Mouse (Mus musculus) fat pad, adult 2 months (tissue): Measurements from ENCODE around the gene Zscan20.

Experiments
- DNase-seq: peaks from one replicate; pipeline ENCODE4 v3.0.0-alpha.2; 2011; ENCODE audit warnings: low read depth, low spot score; ENCODE audit errors: extremely low read depth

The Zscan20 gene

DNA sequence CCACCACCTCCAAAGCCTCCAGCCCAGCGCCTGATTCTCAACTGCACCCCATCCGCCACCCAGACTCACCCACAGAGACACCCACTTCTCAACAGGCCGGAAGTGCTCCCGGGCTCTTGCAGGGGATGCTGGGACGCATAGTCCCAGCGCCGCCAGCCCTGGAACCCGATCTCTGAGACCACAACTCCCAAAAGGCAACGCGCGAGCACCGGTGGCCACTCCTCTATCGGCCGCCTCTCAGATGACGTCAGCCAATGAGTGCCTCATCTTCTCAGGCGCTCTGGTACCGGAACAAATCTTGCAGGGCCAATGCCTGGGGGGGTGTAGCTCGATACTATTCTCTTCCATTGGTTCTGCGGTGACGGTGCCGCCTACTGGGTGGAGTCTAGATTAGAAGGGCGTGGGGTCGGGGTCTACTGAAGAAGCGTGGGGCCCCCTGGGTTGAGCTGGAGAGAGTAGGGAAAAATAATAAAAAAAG is at the start of gene Zscan20:
TSS of gene Zscan20 (minus strand) at position 174 of the 478 bp plus-strand sequence.
- peak; percentile 81 for DNase-seq

DNA sequence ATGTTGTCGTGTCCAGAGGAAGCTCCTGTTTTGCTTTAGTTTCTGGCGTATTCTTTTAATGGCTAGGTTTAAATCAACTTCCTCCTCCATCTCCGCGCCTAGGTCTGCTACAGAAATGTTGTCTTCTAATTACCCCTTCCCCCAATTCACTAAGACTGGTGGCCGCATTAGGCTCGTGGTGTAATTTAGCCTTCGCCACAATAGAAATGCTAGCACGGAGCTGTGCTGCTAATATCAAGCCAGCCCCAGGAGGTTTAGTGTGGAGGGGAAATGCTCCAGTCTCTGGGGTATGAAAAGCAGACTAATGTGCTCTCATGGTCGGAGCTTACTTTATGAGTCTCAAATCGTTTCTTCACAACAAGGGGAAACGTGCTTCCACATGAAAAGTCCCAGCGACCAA is 45.5 kb upstream of the Zscan20 start:
- DNase-seq = no peak

DNA sequence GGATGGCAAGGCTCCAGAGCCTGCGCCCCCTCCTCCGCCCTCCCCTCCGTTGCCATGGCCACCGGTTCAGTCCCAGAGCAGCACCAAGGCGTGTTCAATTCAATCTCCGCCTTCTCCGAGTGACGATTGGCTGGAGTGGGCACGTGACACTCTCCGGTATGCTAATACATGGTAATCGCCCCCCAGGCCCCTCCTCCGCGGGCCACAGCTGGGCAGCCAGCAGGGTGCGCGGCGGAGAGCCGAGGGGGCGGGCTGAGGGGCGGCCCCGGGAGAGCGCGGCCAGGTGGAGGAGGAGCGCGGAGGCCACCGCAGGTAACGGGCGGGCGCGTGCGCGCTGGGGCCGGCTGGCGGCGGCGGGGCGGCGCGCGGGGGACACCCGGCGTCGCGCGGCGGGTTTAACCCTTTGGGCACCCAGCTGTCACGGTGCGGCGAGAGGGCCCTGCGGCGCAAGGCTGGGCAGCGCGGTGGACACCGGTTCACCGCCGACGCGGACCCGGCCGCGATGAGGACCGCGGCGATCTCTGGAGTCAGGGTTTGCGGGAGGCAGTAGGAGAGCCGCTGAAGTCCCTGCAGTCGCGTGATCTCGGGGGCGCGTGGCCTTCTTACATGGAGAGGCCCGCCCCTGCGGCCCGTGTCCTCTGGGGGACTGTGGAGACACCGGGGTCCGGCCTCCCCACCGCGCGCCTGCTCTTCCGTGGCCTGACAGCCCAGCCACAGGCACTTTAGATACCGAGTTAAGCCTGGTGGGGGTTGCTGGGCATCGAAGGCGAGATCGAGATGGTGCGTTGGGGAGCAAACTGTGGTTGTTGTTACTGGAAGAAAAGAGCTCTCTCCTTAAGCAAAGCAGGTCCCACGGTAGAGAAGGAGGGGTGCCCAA is 44.8 kb upstream of the Zscan20 start, which contains the start of gene Phc2:
TSS of gene Phc2 (plus strand) at position 198 of the 877 bp plus-strand sequence.
- DNase-seq = peak; percentile 37

DNA sequence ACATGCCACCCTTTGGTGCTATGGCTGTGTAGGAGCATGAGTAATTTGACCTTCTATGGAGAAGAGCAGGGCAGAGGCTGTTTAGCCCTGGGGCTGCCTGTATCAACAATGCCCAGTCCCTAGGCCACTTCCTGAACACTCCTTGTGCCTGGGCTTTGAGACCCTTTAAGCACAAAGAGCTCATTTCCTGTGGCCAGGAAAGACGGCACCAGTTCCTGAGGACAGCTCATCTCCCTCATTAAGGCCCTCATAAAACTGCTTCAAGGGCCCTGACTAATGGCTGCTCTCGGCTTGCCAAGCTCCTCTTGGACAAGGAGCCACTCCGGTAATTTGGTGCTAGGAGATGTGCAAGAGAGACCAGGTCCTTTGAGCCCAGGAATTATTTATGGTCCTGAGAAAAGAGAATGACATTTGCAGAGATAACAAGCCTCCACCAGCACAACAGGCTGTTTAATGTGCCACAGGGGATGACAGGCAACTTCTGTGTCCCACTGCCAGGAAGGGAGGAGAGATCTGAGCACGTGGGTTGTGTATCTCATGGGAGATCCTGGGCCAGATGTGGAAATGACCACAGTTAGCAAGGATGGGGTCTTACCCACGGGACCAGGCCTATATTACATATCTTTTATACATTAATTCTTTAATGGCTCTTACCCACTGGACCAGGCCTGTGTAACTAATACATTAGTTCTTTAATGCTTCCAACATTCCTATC is 42.8 kb upstream of the Zscan20 start:
- no peak for DNase-seq

DNA sequence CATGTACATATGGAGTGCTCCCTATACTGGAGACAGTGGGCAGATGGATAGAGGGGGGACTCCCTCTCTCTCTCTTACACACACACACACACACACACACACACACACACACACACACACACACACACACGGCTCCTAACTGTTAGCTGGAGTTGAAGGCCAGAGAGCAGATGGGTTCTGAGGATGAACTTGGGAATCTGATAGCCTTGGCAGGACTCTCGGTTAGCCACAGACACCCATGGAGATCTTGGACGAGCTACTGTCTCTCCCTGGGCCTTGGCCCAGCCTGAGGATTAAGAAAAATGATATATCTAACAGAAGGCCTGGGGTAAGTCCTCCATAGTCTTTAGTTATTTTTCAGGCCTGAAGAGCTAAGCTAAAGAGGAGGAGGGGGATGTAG is 41.6 kb upstream of the Zscan20 start:
- no peak for DNase-seq

DNA sequence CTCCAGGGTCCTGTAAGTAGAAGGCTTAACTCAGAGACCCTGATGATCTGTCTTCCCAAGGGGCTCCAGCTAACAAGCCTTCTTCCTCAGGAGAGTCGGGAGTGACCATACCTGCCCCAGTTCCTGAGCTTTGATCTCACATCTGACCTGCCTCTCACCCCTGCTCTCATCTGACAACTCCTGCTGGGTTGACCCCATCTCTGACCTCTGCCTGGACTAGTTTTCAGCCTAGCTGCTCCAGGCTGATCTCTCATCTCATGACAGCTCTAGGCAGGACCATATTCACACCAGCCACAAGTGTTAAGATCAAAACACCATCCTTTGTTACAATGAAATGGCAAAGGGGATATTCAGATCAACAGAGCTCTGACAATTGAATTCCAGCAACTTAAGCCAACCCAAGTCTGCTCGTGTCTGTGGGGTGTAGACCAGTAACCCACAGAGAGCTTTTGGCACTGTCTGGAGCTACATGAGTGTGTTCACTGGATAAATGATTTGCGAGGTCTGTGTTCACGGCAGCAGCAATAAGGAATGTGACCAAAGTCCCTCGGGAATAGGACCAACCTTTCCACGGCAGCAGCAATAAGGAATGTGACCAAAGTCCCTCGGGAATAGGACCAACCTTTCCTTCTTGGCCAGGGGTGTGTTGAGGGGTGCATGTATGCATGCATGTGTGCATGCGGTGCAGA is 38.8 kb upstream of the Zscan20 start:
- DNase-seq = no peak

DNA sequence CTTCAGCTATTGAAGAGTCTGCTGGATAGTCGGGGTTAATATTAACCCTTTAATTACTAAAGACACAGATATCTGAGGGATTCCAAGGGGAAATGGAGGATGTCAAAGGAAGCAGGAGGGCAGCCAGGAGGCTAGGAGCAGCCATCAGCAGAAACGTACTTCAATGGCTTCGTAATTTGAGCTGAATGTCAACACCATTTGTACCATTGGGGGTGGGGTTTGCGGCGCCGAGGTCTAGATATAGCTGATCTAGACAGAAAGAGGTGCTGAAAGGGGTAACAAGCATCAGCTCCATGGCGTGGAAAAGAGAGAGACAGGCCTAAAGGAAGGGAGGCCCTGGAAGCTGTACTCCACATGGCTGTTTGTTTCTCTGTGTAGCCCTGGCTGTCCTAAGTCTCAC is 36.9 kb upstream of the Zscan20 start:
- no peak for DNase-seq

DNA sequence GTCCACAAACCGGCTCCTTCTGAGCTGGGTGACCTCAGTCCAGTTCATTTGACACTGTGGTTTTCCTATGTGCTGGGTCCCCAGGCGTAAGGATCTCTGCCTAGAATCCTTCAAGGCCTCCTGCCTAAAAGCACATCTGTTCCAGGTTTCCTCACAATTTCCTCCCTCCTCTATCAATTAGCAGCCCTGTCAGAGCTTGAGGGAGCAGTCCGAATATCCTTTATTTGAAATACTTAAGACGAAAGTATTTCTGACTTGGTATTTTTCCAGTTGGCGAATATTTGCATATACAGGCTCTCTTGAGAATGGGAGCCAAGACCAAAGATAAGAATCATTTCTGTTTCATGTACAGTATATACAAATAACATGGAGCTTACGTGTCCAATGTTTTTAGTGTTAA is 36.0 kb upstream of the Zscan20 start:
- no peak for DNase-seq

DNA sequence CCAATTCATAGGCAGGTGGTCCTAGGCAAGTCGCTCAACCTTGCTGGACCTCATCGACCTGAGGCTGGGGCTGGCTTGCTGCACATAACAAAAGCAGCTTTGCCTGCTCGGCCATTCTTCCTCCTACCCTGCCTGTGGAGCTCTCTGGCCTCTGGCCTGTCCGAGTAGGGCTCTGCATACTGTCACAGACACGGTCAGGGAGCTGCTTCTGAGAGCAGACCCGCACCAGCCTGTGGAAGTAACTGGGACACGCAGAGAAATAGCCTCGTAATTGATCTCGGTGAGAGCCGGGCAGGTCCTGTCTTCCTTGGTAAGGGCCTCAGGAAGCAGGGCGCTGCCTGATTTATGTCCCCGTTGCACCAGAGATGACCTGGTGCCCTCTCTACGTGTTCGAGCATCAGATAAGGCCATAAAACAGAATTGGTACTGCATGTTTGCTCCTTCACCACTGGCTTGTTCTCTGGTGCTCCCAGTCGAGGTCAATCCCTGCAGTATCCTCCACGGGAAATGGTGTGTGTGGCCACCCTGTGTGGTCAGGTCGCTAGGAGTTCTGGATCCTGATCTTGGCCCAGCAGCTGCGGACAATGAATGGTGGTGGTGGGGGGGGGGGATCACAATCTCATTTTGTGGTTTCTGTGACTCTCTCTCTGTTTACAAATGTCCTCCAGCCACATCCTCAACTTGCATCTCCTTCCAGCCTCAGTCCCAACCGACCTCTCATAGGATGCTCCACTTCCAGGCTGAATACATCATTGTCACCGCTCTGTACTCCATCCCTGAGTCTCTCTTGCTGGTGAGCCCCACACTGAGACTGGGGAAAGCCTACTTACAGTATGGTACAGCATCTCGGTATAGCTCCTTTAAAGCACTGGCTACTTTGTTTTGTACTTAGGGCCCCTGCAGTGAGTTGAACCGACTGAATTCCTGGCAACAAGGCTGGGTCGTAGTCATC is 32.1 kb upstream of the Zscan20 start:
- DNase-seq = no peak

DNA sequence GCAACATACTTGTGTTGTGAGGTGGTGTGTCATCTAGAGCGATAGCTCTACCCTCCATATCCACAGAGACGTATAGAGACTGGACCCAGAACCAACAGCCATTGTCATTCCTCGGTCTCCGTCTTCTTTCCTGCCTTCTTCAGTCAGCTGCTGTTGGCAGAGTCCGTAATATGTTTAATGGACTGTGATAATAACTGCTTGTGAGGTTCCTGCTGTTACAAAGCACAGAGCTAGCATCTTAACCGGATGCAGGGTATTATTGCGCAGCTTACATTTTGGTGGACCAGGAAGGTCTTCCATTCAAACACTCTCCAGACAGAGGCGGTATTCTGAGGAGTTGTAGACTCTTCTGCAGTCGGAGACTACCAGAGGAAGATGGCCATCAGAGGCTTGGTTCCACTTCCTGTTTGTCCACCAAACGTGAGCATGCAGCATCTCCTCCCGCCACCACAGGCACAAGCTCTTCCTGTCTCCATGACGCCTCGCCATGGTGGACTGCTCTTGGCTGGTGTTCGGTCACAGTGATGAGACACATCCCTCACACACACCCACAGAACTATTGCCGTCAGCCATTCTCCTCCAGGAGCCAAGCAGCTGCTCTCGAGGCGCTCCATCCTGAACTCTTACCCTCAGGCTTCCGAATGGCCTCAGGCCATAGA is 28.5 kb upstream of the Zscan20 start:
- DNase-seq = no peak

DNA sequence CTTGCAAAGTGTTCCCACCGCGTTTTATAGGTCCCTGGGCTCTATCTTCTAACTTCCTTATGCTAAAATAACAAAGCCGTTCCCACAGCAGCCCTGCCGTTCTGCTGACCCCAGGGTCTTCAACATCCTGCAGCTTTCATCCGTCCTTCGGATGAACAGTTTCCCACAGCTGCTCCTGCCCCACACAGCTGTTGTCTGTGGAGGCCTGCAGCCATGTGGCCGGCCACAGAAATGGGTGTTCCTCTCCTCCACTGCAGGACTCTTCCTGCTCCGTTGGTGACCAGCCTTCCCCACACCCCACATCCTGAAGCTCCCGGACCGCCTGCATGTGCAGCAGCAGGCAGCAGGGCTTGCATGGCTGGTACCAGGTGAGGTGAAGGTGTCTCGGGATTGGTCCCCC is 27.4 kb upstream of the Zscan20 start:
- DNase-seq = no peak

DNA sequence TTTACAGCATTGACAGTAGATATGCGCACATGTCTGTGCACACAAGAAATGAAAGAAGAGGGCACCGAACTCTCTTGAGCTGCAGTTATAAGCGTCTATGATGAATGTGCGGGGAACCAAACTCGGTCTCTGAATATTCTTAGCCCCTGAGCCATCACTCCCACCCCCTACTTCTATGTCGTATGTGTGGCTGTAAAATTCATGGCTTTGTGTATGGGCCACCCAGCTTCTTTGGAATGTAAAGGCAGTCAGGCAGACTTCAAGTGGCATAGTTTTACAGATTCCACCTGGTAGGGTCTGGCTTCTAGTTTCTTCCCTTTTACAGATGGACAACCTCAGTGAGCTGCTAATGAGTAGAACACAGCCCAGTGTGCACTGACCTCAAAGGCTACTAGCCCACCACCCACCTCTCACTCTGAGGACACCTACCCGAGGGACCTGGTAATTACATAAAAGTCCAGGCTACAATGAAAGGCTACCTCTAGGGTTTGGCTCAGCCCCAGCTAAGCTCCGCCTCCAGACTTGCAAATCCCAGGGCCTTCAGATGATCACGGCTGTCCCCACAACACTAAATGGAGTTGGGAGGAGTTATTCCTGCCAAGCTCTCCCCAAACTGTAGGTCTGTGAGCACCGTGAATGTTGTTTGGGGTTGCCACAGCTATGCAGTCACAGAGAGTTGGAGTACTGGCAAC is 26.1 kb upstream of the Zscan20 start:
- DNase-seq = no peak

DNA sequence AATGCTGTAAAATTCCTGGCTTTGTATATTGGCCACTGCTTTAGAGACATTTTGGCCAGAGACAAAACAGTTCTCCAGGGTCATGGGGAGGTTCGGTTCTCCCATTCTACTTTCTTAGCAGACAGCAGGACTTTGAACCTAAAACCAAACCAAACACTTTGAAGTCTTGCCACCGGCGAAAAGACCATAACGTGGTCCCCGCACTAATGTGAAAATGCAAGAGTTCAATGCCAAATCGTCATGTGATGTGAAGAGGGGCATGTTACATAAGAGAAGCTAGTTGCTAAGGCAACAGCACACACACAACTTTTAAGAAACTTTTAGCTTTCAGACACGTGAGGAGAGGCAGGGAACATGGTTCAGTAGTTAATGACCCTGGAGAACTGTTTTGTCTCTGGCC is 25.6 kb upstream of the Zscan20 start:
- no peak for DNase-seq

DNA sequence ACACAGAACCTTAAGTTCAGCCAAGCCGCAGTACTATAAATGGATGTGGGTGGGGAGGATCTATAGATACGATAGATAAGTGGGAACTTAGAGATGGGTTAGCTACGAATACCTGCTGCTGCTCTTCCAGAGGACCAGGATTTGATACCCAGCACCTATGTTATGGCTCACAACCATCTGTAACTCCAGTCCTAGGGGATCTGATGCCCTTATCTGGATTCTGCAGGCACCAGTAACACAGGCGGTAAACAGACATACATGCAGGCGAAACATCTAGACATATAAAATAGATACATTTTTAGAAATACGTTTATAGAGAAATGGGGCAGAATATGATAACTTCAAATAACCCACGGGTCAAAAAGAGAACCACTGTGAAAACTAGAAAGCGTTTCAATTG is 11.2 kb upstream of the Zscan20 start:
- DNase-seq = no peak

DNA sequence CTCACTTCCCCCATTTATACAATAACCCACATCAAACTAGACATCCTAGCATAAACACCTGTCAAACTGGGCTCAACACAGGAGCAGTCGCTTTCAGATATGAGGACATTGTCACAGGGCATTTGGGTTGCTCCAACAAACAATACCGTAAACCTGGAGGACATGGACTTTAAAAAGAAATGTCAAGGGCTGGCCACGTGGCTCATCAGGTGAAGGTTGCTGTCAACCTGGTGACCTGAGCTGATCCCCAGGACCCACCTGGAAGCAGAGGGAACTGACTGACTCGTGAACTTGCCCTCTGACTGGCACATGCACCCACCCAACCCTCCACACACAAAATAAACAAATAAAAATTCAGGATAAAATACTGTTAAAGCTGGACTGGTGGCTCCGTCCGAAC is 10.7 kb upstream of the Zscan20 start:
- no peak for DNase-seq

DNA sequence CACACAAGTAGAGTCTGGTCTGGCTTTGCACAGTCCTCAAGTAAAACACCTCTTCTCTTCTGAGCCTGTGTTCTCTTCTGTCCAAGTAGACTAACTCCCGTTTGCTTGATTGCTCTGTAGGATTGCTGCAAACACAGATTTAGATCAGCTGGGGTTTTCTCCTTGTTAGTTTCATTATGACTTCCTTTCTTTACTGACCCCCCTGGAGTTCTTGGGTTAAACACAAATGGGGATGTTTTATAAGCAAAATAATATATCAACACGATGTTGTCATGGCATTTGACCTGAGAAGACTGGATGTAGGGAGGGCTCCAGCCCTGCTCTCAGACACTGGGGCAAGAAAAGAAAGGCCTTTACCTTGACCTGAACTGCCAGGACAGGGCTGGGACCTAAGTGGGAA is 9.1 kb upstream of the Zscan20 start:
- DNase-seq = no peak

DNA sequence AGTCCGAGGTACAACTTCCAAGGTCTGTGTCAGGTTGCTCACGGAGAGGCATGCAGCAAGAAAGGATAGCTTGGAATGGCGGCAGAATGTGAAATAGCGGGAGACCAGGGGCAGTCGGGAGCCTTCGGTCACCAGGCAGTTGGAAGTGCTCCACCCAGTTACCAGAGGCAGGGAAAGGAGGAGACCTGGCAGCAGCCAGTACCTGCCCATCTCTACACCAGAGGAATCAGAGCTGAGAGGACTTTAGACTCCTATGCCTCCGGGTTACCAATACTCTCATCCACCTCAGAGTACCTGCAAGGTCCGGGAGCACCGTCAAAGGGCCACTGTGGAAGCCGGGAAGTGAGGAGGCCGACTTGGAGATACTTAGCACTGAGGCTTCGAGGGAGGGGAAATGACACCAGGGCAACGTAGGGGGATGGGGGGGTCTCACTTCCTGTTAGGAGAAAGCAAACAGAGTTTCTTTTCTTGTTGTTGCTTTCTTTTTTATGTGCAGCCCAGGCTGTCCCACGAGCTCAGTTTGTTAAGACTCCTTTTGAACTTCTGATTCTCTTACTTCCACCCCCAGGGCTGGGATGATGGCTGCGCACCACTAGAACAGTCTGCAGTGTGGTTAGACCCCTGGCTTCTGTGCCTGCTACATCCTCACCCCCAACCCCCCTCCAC is 8.5 kb upstream of the Zscan20 start, which contains the start of gene Tlr12:
TSS of gene Tlr12 (minus strand) at position 374 of the 666 bp plus-strand sequence.
- no peak for DNase-seq

DNA sequence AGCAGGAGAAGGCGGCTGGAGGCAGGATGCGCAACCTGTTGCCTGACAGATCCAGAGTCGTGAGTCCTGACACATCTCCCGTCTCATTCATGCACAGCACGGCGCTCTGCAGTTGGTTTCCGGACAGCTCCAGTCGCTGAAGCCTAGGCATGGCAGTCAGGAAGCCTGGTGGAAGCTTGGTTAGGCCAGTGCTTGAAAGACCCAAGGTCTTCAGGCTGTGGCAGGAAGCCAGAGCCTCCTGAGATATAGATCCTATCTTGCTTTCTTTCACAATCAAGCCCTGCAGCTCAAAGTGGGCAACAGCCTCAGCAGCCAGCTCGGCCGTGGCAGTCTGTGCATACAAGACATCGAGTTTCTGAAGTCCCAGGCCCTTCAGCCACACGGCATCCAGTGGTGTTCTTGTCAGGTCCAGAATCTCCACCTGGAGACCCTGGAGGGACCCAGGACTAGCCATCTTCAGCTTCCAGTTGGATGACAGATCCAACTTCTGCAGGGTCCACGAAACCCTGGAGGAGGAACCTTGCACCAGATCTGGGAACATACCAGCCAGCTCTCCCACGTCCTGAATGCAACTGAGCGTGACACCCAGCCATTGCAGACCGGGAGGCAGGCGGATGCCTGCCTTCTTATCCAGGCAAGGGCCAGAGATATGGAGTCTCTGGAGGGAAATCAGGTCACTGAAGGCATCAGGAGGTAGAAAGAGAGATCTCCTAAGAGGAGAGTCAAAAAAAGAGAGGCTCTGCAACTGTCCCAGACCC is 7.6 kb upstream of the Zscan20 start:
- no peak for DNase-seq
